Mouse (Mus musculus) 3T3-L1 (cell line): Measurements from ENCODE around the gene Gm43518.
A peak's percentile ranks its signal among the peaks of the same experiment; 100 is the strongest.

Experiments used
- DNase-seq: peaks from one replicate; pipeline ENCODE4 v3.0.0-alpha.2; 2015; ENCODE audit warnings: low read depth, low spot score

Gm43518 gene

DNA sequence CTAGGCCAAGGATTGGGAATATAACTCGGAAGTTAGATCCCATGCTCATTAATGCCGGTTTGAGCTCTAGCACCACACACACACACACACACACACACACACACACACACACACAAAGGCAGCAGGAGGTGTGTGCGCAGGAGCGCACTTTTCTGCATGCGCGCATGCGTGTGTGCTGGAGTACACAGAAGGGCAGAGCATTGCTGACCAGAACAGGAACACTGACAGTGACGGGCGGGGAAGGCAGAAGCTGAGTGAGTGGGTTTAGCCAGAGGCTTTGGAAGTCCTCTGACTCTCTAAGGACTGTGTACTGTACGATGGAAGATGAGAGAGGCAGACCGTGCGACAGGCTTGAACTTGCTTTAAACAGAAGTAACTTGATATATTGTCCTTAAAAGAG is 6.3 kb downstream of the Gm43518 start:
- no peak for DNase-seq

DNA sequence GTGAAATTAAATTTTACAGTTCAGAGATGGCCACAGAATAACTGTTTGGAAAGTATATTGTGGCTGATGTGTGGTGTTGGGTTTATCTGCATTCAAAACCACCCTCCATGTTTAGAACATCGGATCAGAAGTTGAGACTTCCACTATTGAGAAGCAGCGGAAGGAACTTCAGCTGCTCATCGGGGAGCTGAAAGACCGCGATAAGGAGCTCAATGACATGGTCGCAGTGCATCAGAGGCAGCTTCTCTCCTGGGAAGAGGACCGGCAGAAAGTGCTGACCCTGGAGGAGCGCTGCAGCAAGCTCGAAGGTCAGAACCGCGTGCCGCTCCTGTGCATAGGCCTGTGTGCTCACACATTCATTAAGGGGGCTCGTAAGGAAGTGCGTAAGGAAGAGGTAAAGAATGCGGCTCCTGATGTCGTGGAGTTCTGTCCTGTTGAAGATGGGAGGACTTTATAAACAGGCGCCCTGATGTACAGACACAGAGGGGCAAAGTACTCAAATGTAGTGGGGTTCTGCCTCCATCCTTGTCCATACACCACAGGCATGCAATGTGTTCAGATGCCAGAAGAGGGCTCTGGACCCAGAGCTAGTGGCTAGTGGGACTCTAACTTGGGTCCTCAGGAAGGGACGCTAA is 6.9 kb downstream of the Gm43518 start:
- peak; percentile 12 for DNase-seq

DNA sequence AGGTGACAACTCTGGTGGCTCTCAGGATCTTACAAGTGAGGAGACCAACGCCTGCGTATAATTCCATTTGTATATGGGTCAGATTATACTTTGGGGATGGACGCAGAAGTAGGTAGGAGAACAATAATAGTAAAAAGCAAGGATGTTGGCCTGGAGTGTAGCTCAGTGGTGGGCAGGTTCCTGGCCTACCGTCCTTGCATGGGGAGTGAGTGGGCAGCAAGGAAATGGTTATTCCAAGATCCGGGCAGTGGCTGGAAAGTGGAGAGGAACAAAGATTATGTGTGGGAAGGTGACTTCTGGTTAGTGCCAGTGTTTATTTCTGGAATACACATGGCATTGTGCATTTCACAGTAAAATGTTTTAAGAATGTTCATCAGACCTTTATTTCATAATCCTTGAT is 8.7 kb downstream of the Gm43518 start:
- DNase-seq = no peak

DNA sequence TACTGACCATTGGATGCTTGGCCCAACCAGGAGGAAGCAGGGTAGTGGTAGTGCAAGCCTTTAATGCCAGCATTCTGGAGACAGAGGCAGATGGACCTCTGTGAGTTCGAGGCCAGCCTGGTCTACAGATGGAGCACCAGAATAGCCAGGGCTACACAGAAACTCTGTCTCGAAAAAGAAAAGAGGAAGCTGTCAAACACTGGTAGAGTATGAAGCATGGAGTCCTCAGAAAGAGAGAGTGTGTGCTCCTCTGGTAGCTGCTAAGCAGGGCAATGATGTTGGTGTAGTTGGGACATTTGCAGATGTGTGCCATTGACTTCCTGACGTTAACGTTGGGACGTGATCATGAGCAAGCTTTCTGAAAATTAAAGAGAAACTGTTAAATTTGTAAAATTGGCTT is 11.3 kb downstream of the Gm43518 start:
- DNase-seq = no peak

DNA sequence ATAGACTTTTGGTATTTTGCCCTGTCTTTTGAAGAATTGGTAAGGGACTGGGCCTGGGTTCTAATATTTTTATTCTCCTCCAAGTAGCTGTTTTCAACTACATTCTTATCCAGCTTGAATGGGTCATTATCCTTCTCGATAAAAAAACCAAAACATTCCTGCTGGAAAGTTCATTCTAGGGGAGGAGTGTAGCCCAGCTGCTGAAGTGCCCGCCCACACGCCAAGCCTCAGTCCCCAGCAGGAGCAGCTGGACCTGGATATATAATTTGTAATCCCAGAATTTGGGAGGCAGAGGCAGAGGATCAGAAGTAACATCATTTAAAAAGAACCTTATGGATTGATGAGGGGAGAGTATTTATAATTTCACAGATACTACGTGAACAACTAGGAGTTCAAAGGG is 19.3 kb downstream of the Gm43518 start:
- DNase-seq = peak; percentile 38

DNA sequence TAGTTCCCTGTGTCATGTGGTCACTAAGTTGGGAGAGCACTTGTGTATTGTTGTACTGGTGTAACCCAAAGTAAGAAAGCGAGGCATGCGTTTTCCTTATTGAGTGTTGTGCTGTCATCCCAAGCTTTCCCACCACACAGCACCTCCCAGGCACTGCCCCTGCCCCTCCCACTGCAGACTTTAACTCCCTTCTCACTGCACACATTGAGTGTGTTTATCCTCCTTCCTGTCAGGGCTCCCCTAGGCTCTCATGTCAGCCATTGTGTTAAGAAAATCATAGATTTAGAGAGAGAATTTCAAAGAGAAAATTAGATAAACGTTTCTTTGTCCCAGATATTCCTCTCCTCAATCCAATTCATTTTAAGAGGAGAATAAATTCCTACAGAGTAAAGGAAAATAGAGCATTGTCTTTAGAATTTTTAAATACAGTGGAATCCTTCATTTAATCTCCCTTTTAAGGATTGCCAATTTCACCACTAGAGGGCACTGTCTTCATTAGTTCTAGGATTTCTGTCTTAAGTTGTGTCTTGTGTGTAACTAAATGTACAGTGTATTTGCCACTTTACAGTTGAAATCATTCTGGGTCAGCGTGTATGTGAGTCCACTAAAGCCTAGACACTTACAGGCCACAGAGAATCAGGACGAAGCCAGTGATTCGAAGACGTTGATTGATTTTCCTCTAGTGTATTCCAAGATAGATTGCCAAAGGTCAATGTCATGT is 20.0 kb downstream of the Gm43518 start:
- peak; percentile 87 for DNase-seq

DNA sequence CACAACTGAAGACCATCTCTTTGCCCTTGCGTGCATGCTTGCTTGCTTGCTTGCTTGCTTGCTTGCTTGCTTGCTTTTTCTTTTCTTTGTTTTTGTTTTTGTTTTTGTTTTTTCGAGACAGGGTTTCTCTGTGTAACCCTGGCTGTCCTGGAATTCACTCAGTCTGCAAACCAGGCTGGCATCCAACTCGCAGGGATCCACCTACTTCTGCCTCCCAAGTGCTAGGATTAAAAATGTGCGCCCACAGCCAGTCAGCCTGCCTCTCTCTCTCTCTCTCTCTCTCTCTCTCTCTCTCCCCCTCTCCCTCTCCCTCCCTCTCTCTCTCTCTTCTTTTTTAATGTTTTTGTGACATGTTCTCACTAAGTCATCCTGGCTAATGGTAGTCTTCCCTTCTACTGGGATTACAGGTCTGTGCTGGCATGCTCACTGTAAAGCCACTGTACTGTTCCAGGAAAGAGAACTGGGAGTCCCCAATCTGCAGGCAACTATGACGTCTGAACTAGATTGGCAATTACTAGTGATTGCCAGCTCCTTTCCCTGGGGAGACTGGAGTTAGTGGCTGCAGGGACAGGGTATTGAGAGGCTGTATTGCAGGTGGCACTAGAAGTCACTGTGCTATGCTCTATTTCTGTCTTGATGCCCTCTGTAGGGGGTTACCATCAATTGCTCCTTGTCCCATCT is 25.3 kb downstream of the Gm43518 start:
- DNase-seq = no peak

DNA sequence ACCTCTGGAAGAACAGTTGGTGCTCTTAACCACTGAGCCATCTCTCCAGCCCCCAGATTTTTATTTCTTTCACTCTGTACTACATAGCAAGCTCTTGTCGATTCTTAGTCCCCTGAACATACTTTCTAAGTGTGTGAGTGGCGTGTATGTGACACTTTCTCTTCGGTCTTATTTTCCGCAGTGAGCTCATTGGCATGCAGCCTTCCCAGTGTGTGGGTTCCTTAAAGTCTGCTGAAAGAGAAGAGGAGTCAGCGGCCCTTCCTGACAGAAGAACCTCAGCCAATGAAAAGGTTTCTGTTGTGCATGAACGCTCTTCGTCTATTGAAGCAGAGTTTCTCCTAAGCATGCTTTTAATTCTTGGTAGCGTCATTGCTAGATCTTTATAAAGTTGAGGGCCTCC is 30.0 kb downstream of the Gm43518 start:
- DNase-seq = no peak

DNA sequence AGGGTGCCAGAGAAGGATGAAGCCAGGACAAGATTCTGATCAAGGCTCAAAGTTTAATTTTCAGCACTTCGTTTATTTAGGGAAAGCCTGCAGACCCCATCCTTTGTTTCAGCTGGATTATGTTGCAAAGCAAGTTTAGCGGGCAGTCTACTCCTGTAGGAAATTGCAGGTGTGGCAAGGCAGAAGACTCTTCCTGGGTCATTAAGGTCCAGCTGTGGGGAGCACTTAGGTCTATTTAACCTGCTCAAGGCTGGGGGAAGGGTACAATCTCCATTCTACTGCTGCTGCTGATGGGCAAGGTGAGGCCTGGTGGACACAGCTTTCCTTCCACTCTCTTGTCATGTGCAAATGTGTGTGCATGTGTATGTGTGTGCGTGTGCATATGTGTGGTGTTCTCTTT is 31.8 kb downstream of the Gm43518 start:
- DNase-seq = no peak

DNA sequence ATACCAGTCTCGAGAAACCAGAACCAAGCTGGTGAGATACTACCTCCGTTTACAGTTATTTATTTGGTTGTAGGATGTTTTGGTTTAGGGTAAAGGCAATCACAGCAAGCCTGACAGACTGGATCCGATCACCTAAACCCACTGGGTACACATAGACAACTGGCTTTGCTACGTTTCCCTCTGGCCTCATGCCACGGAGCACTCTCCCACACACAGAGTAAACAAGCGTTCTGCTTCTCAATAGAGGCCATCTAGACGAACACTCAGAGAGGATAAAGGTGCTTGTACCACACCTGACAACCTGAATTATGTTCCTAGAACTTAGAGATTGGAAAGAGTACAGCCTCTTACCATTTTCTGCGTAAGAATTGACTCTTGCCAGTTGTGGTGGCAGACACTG is 32.9 kb downstream of the Gm43518 start:
- no peak for DNase-seq

DNA sequence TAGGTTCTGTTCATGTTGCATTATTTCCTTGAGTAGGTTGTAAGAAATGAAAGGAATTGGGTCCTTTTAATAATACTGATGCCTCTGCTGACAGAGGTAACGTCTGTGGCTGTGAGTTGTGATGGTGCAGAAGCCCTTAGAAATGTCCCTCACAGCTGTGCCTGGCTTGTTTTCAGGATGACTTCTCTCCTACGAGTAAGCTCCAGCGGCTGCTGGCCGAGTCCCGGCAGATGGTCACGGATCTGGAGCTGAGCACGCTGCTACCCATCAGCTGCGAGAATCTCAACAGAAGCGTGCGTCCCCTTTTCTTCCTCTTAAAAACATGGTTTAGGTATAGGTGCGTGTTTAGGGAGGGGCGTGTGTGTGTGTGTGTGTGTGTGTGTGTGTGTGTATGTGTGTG is 33.8 kb downstream of the Gm43518 start:
- DNase-seq = no peak

DNA sequence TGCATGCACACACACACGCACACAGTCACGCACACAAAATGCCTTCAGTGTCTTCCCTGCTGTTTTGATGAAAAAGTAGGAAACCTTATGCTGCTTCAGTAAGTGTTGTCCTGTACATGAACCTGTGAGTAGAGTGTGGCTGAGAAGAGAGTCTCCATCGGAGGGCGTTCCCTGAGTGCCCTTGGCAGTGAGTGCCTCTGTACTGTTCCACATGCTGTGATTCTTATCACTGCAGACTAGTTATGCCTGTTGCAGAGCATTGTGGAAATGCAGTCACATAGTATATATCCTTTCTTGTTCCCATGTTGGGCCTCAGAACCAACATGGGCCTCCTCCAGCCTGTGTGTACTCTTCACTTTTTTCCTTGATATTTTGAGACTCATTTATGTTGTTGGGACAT is 37.0 kb downstream of the Gm43518 start:
- DNase-seq = no peak

DNA sequence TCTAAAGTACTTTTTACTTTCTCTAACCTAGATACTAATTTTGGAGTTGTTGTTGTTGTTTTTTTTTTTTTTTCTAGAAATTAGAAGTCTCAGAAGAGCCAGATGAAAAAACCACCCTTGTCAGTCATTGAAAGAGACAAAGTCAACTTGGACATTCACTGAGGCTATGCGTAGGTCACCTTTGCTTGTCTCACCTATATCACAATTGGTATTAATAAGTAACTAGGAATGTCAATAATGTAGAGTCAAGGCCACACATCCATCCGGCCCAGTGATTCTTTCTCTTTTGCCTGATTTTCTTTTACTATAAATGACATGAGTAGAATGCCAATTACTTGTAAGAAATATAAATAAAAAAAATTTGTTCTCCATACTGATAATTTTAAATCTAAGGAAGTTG is 39.5 kb downstream of the Gm43518 start:
- DNase-seq = no peak

DNA sequence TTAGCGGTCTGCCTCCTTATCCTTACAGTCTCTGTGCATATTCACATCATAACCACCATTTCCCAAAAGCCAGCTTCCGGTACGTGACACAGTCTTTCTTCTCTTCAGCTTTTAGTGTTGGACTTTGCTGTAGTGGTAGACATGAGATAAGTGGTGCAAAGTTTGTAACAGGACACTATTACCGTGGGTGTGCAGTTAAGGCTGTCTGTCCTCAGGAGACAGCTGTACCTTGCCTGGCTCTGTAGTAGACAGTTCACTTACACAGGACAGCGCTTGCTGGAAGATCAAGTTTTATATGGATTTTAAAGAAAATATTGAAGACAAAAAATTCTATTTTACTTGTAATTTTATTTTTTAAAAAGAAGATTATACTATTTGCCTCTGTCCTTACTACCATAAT is 41.2 kb downstream of the Gm43518 start:
- no peak for DNase-seq

DNA sequence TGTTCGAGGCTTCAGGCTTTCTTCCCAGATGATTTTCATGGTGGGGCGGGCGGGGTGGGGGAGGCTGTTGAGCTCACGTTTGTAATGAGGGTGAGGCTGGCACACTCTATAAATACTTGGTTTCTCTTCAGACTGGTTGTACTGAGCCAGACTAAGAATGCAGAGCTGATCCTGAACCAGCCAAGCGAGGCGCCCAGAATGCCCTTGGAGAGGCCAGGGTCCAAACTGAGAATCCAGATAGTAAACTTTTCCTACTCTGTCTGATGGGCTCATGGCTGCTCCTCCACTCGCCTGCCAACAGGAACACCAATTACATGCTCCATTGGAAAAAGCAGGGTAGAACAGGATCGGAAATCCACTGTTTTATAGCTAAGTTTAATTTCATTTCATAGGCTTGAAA is 42.0 kb downstream of the Gm43518 start:
- no peak for DNase-seq

DNA sequence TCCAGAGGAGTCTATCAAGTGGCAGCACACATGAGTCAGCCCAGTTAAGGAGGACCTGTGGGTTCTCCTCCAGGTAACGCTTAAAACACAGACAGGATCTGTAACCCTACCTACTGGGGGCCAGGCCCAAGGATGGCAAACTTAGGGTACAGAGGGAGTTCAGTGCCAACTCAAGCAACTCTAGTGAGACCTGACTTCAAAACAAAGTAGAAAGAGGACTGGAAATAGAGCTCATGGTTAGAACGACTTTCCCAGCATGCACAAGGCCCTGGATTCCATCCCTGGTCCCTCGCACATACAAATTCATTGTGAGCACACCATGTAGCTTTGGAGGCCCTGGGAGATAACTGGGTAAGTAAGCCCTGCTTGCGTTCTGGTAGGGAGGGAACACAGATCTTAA is 43.4 kb downstream of the Gm43518 start:
- DNase-seq = no peak

DNA sequence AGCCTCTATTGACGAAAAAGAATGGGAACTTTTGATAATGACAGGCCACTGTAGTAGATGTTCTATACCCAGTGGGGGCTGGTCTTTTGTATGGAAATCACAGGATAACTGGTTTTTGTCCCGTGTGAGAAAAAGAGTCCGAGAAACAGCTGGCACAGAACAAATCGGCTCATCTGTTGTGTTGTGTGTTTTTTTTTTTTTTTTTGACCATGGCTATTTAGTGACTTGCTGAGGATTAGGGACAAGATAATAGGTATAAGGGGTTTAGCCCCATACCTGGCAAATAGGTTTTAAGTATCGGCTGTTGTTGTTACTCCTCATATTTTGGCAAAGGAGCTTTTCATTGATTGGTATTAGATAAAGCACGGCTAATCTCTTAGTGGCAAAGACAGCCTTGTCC is 45.2 kb downstream of the Gm43518 start:
- no peak for DNase-seq

DNA sequence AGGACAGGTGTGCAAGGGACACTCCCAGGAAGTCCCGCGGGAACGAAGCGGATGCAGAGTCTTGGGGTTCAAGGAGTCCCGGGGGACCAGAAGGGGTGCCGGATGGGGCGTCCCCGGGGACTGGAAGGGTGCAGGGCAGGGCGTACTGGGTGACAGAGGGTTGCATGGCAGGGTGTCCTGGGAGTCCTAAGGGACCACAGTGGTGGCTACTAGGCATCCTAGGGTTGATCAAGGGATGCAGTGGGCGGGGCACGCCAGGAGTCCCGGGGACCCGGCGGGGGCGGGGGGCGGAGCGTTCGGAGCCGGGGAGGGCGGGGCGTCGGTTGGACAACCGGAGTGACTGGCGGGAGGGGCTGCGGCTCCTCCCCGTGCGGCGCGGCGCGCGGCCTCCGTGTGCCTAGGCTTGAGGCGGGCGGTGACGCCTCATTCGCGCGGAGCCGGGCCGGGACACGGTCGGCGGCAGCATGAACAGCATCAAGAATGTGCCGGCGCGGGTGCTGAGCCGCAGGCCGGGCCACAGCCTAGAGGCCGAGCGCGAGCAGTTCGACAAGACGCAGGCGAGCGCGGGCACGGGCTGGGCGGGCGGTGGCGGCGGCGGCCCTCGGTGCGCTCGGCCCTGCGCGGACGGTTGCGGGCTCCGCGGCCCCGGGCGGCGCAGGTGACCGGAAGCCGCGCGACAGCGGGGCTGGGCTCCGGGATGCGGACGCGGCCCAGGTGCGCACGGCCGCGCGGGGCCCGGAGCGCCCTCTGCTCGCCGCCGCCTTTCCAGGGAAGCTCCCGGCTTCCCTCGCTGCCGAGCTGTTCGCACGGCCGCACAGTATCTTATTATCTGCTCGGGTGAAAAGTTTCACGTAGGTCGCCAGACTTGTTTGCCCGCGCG is 46.3 kb downstream of the Gm43518 start, which contains the start of gene Hip1r:
Gene Hip1r (plus strand): TSS at position 330 of the 880 bp plus-strand sequence.
- peak; percentile 65 for DNase-seq

DNA sequence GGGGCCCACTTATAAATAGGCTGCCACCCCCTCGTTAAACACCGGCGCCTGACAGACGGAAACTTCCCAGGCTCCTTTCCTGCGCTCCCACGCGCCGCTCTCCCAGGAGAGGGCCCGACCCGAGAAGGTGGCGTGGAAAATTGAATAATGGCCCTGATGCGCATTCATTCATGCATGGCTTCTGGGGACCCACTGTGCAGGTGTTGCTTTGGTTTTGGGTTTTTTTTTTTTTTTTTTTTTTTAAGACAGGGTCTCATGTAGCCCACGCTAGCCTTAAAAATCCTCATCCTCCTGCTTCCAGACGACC is 46.9 kb downstream of the Gm43518 start:
- DNase-seq = no peak

DNA sequence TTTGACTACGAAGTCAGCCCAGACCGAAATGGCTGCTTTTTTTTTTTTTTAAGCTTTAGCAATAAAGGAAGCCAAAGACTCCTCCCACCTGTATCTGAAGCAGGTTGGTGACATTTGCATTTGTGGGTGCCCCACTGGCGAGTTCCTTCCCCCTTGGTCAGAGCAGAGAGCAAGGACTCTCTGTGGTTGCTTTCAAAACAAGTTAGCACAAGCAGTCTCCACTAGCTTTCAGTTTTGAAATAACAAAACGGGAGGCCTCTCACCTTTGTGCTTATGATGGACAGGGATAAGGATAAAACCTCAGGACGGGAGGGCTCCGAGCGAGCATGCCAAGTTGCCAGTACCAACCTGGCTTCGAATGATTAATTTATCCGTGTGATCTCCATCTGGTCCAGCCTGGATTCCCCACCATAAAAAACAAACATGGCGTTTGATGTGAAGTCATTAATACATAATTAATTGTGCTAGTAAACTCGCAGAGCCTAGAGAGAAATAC is 47.4 kb downstream of the Gm43518 start:
- DNase-seq = no peak

DNA sequence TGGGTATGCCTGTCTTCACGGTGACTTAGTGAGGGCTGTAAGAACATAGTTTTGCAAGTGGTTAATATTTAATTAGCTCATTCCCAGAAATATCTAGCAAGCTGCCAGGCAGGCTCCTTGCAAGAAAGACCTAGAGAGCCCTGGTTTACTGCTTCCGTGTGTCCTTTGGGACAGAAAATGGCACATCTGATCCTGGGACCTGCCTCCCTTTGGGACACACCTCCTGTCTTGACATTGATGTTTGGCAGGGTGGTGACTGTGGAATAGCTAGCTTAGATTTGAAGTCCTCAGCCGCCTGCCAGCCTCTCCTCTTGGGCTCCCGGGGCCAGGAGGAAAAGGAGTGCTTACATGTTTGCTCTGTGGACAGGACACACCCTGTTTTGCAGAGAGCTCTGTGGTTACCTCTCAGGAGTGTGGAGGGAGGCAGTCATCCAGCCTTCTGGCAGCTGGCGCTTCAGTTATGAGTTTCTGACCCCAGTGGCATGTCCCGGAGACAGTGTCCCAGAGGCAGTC is 48.5 kb downstream of the Gm43518 start:
- DNase-seq = peak; percentile 62

DNA sequence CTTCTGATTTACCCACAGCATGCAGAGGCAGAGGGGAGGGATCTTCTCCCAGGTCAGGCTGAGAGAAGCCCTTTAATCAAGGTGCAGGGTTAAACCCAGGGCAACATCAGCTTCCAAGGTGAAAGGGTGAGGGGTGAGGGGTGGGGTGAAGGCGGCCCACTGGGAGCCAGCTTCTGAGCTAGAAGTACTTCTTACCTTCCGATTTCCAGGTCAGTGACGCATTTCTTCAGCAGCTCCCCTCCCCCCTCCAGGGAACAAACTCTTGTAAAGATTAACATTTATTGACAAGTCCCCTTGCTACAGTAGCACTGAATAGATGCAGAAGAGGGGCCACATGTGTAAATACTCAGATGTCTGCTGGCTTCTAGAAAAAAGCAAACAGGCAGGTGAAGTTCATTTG is 50.0 kb downstream of the Gm43518 start:
- no peak for DNase-seq
